Mouse (Mus musculus): ENCODE data around the gene Ulk4. TPM values are rescaled to one million over a fixed set of nuclear protein-coding genes. Genes with fewer than 3 reads are reported as not detected.
"Not testable (repeated sequence)": the region's sequence is repeated elsewhere in the genome, so short reads cannot be mapped to it uniquely, and the experiment has no call there.

The Ulk4 gene
- total RNA-seq, 2 experiments from 2014 or later: 0.17 to 0.46 TPM

DNA sequence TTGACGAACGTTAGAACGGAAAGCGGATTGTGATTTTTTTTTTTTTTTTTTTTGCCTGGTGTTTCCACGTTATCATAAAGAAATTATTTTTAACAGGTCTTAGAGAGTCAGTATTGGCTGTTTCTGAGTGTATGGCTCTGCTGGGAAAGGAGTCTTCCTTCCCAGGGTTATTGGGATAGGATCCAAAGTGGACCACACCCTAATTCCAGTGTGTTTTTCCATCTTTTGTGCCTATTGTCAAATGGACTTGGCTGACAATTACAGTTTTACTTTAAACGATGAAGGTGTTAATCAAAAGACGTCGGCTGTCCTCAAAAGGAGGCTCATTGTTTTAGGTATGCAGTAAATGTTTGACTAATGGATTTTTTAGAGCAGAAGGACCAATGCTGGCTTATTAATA is 346.2 kb downstream of the Ulk4 start:
- intact Hi-C loops (cut with DNase I): loop anchor here (5.0 to 10.0 kb wide), 5 partner anchors 64 to 444 kb away; no protein-coding TSS in a partner anchor

GRCm38 (mm10) chr9:120930021-120930420 is 347.0 kb downstream of the Ulk4 start:
- intact Hi-C loops (cut with DNase I): loop anchor here (5.0 to 10.0 kb wide), 5 partner anchors 63 to 445 kb away; no protein-coding TSS in a partner anchor
- DNase-seq: no peak

More for the DNA sequence above, 346.2 kb downstream of the Ulk4 start:
- no peak for DNase-seq

GRCm38 (mm10) chr9:120929081-120929480 is 347.9 kb downstream of the Ulk4 start, which contains the start of gene Ctnnb1:
Gene Ctnnb1, plus strand, starts transcription at chr9:120929216.
- intact Hi-C loops (cut with DNase I): no loop called here

DNA sequence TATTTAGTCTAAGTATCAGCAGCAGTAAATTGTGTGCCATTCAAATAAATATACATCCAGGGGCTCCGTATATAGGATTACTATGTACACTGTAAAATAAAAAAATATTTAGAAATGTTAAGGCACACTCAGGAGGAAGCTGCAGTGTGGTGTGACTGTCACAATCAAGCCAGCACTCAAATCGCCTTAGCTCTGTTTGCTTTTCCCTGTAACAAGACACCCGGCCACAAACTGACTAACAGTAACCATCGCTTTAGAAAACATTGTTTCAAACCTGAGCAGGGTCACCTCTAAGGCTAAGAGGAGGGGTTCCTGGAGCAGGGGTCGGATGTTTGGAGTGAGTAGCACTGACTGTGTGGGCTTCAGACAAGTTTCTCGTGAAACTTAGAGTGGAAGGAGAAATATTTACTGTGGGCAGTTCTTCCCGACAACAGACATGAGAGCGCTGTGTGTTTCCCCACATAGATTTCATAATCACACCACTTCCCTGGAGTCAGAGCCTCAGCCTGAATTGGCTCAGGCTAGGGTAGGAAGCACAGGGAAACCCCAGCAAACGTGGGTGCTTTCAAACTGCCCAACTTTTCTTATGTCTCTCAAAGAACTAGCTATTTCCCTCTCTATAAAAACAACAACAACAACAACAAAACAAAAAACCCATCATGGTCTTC is 349.9 kb downstream of the Ulk4 start:
- intact Hi-C loops (cut with DNase I): no loop called here
- DNase-seq: no peak

More at GRCm38 (mm10) chr9:120929081-120929480, 347.9 kb downstream of the Ulk4 start, which contains the start of gene Ctnnb1:
- DNase-seq: no peak

- DNase-seq: no peak
- intact Hi-C loops (cut with DNase I): no loop called here
Measured at GRCm38 (mm10) chr9:120926126-120926525, 350.9 kb downstream of the Ulk4 start.

DNA sequence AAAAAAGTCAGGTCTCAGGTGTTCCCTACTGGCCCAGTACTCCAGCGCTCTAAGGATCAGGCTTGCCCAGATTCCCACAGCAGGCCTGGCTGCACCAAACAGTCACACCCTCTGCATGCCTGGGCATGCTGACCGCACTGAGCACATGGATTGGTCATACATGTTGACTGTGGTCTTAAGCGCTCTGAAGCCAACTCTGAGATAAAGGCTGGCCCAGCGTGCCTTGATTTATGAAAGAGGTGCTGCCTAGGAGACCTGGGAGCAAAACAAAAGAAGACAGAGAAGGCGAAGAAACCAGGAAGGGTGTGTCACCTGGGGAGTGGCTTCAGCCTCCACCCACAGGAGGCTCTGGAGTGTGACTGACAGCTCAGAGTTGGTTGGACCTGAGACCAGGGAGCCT is 357.9 kb downstream of the Ulk4 start:
- intact Hi-C loops (cut with DNase I): loop anchor here (5.0 kb wide), 1 partner anchor 317 kb away; no protein-coding TSS in a partner anchor
- DNase-seq: no peak

DNA sequence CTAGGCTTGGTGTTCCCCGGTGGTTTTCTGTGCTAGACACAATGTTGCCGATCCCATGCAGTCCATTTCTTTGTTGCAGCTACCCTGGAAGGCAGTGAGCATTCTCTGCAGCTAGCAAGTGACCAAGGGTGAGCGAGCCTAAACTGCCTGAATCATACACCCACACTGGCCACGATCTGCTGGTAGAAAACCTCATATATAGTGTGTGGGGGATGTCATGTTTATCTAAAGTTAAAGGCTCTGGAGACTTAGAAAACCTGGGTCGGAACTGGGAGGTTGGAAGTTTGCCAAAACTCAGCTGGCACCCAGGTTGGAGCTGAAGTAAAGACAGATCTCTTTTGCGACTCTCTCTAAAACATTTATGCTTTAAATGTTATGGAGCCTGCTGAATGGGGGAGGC is 358.4 kb downstream of the Ulk4 start:
- intact Hi-C loops (cut with DNase I): loop anchor here (5.0 kb wide), 1 partner anchor 316 kb away; no protein-coding TSS in a partner anchor
- DNase-seq: no peak

GRCm38 (mm10) chr9:120918211-120918610 is 358.8 kb downstream of the Ulk4 start:
- DNase-seq: no peak
- intact Hi-C loops (cut with DNase I): loop anchor here (5.0 kb wide), 1 partner anchor 316 kb away; no protein-coding TSS in a partner anchor

DNA sequence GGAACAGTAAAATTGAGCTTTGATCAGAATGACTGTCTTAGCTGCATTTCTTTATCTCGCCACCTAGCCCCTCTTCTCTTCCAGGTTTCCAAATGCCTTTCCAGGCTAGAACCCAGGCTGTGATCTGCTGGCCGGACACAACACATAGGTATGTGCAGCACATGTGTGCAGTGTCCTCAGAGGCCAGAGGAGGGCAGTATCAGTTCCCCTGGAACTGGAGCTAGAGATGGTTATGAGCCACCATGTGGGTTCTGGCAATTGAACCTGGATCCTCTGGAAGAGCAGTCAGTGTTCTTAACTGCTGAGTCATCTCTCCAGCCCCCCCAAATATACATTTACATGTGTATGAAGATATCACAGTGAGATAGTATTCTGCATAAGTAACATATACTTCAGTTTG is 359.4 kb downstream of the Ulk4 start:
- DNase-seq: not testable (repeated sequence)
- intact Hi-C loops (cut with DNase I): loop anchor here (5.0 kb wide), 1 partner anchor 315 kb away; no protein-coding TSS in a partner anchor

- peak; percentile 32 to 55 for DNase-seq
- intact Hi-C loops (cut with DNase I): loop anchor here (5.0 kb wide), 3 partner anchors 63 to 313 kb away; no protein-coding TSS in a partner anchor
Measured at GRCm38 (mm10) chr9:120914877-120915459, 362.0 kb downstream of the Ulk4 start.

GRCm38 (mm10) chr9:120914429-120914828 is 362.6 kb downstream of the Ulk4 start:
- no peak for DNase-seq
- intact Hi-C loops (cut with DNase I): loop anchor here (5.0 kb wide), 2 partner anchors 62 to 137 kb away; no protein-coding TSS in a partner anchor

GRCm38 (mm10) chr9:120913152-120913551 is 363.8 kb downstream of the Ulk4 start:
- intact Hi-C loops (cut with DNase I): loop anchor here (5.0 kb wide), 2 partner anchors 61 to 136 kb away; no protein-coding TSS in a partner anchor
- no peak for DNase-seq

GRCm38 (mm10) chr9:120908461-120908860 is 368.5 kb downstream of the Ulk4 start:
- no peak for DNase-seq
- intact Hi-C loops (cut with DNase I): no loop called here

Small RNA genes within 50 kb of the gene (microRNA-seq; reads per million reads assigned to microRNA genes)
- gene Mir7090 (ENCODE audit: borderline number of aligned reads in 2 of 2): 0 reads per million in 2 experiments

Other genes with a start within 250 kb of the Ulk4 start
- gene Trak1, start 20.3 kb upstream of the Ulk4 start, total RNA-seq (2021): 100 to 1,000 TPM; 305 to 315 TPM
- gene Cck, start 218.5 kb upstream of the Ulk4 start, total RNA-seq (2021): not detected

Data from heart, postnatal 36 days (tissue).